Mouse (Mus musculus): ENCODE data around the gene Olfr1065. TPM values are rescaled to one million over a fixed set of nuclear protein-coding genes. Genes with fewer than 3 reads are reported as not detected.

Gene Olfr1065
- polyA plus RNA-seq, 1 experiment from 2014 or later, result not detected

GRCm38 (mm10) chr2:86395114-86395513, 55.3 kb downstream of the Olfr1065 start:
- no peaks in the 10 kb centered on the region for H3K4me1 ChIP-seq (ENCODE audit: control insufficient read depth, insufficient read depth, low read depth, low read length)
- H3K27me3 ChIP-seq (replicated peaks; ENCODE audit: control insufficient read depth, insufficient read depth, low read length), result no peaks in the 10 kb centered on the region
- no peak for ATAC-seq
- no peak overlapping the region for H3K9ac ChIP-seq (ENCODE audit: low read depth, low read length)
- no peak overlapping the region for H3K27ac ChIP-seq (ENCODE audit: low read depth, low read length)
- H3K4me2 ChIP-seq (ENCODE audit: low read length), result no peak overlapping the region
- no peaks in the 10 kb centered on the region for H3K36me3 ChIP-seq (ENCODE audit: control insufficient read depth, insufficient read depth, low read length)
- no peak overlapping the region for H3K4me3 ChIP-seq (ENCODE audit: low read length)
- WGBS, result 97% methylated on average over 2 of the region's 2 CpGs
- H3K9me3 ChIP-seq (ENCODE audit: control insufficient read depth, low read length), result no peaks in the 10 kb centered on the region

Other genes with a start within 250 kb of the Olfr1065 start
- gene Olfr1045, start 247.6 kb downstream of the Olfr1065 start, polyA plus RNA-seq (2015; fragmentation: Nextera tagmentation; extraction: Ambion mirVana), result not detected in 2 replicates
- gene Olfr1046, start 231.3 kb downstream of the Olfr1065 start, polyA plus RNA-seq (2015; fragmentation: Nextera tagmentation; extraction: Ambion mirVana), result not detected in 2 replicates
- not detected in 2 replicates for gene Olfr1047, start 219.2 kb downstream of the Olfr1065 start, polyA plus RNA-seq (2015; fragmentation: Nextera tagmentation; extraction: Ambion mirVana)
- not detected in 2 replicates for gene Olfr1048, start 210.3 kb downstream of the Olfr1065 start, polyA plus RNA-seq (2015; fragmentation: Nextera tagmentation; extraction: Ambion mirVana)
- gene Olfr1049, start 192.3 kb downstream of the Olfr1065 start, polyA plus RNA-seq (2015; fragmentation: Nextera tagmentation; extraction: Ambion mirVana), result not detected in 2 replicates
- gene Olfr1051, start 171.5 kb downstream of the Olfr1065 start, polyA plus RNA-seq (2015; fragmentation: Nextera tagmentation; extraction: Ambion mirVana), result not detected in 2 replicates
- gene Olfr1052, start 158.1 kb downstream of the Olfr1065 start, polyA plus RNA-seq (2015; fragmentation: Nextera tagmentation; extraction: Ambion mirVana), result not detected in 2 replicates
- gene Olfr1053, start 135.3 kb downstream of the Olfr1065 start, polyA plus RNA-seq (2015; fragmentation: Nextera tagmentation; extraction: Ambion mirVana), result not detected in 2 replicates
- gene Olfr1054, start 115.2 kb downstream of the Olfr1065 start, polyA plus RNA-seq (2015; fragmentation: Nextera tagmentation; extraction: Ambion mirVana), result not detected in 2 replicates
- not detected in 2 replicates for gene Olfr1055, start 100.3 kb downstream of the Olfr1065 start, polyA plus RNA-seq (2015; fragmentation: Nextera tagmentation; extraction: Ambion mirVana)
- gene Olfr1056, start 88.1 kb downstream of the Olfr1065 start, polyA plus RNA-seq (2015; fragmentation: Nextera tagmentation; extraction: Ambion mirVana), result not detected in 2 replicates
- gene Olfr1057, start 72.2 kb downstream of the Olfr1065 start, polyA plus RNA-seq (2015; fragmentation: Nextera tagmentation; extraction: Ambion mirVana), result not detected in 2 replicates
- not detected in 2 replicates for gene Olfr1058, start 62.0 kb downstream of the Olfr1065 start, polyA plus RNA-seq (2015; fragmentation: Nextera tagmentation; extraction: Ambion mirVana)
- not detected in 2 replicates for gene Olfr1061, start 36.5 kb downstream of the Olfr1065 start, polyA plus RNA-seq (2015; fragmentation: Nextera tagmentation; extraction: Ambion mirVana)
- gene Olfr1062, start 23.8 kb downstream of the Olfr1065 start, polyA plus RNA-seq (2015; fragmentation: Nextera tagmentation; extraction: Ambion mirVana), result not detected in 2 replicates
- gene Olfr1066, start 5.7 kb upstream of the Olfr1065 start, polyA plus RNA-seq (2015; fragmentation: Nextera tagmentation; extraction: Ambion mirVana), result not detected in 2 replicates
- gene Olfr228, start 36.8 kb upstream of the Olfr1065 start, polyA plus RNA-seq (2015; fragmentation: Nextera tagmentation; extraction: Ambion mirVana), result not detected in 2 replicates
- gene Olfr1076, start 57.9 kb upstream of the Olfr1065 start, polyA plus RNA-seq (2015; fragmentation: Nextera tagmentation; extraction: Ambion mirVana), result not detected in 2 replicates
- not detected in 2 replicates for gene Olfr1079, start 91.9 kb upstream of the Olfr1065 start, polyA plus RNA-seq (2015; fragmentation: Nextera tagmentation; extraction: Ambion mirVana)
- gene Olfr1080, start 107.6 kb upstream of the Olfr1065 start, polyA plus RNA-seq (2015; fragmentation: Nextera tagmentation; extraction: Ambion mirVana), result not detected in 2 replicates
- gene Olfr1082, start 148.4 kb upstream of the Olfr1065 start, polyA plus RNA-seq (2015; fragmentation: Nextera tagmentation; extraction: Ambion mirVana), result not detected in 2 replicates
- not detected in 2 replicates for gene Olfr1084, start 189.1 kb upstream of the Olfr1065 start, polyA plus RNA-seq (2015; fragmentation: Nextera tagmentation; extraction: Ambion mirVana)
- gene Olfr1085, start 211.4 kb upstream of the Olfr1065 start, polyA plus RNA-seq (2015; fragmentation: Nextera tagmentation; extraction: Ambion mirVana), result not detected in 2 replicates
- not detected in 2 replicates for gene Olfr1086, start 229.5 kb upstream of the Olfr1065 start, polyA plus RNA-seq (2015; fragmentation: Nextera tagmentation; extraction: Ambion mirVana)
- not detected in 2 replicates for gene Olfr1087, start 247.8 kb upstream of the Olfr1065 start, polyA plus RNA-seq (2015; fragmentation: Nextera tagmentation; extraction: Ambion mirVana)